In the genomic region with DNA sequence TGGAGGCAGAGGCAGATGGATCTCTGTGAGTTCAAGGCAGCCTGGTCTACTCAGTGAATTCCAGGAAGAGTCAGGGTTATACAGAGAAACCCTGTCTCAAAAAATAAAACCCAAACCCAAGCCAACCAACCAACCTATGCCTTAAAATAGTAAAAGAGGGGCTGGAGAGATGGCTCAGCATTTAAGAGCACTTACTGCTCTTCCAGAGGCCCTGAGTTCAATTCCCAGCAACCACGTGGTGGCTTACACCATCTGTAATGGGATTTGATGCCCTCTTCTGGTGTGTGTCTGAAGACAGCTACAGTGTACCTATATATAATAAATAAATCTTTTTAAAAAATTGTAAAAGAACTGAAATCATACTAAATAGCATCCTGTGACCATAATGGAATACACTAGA, we compare ENCODE assay signal across 8 mouse cellular contexts. TPM values are rescaled to one million over a fixed set of nuclear protein-coding genes. Genes with fewer than 3 reads are reported as not detected.
DNase-seq lines count a peak whose midpoint lies in the region; ATAC-seq and TF ChIP-seq lines count a peak whose summit lies in the region.
"Not testable (repeated sequence)": the region's sequence is repeated elsewhere in the genome, so short reads cannot be mapped to it uniquely, and the experiment has no call there.

No protein-coding gene starts in this region.

- not testable (repeated sequence) for H3K27ac ChIP-seq in liver, embryonic 13.5 days; thymus, adult 2 months (ENCODE audit: control insufficient read depth, insufficient read depth, low read length)

- H3K4me3 ChIP-seq in liver, embryonic 13.5 days (replicated peaks); thymus, adult 2 months (ENCODE audit: control insufficient read depth, insufficient read depth, low read length): not testable (repeated sequence)

- not testable (repeated sequence) for H3K27me3 ChIP-seq in liver, embryonic 13.5 days; thymus, adult 2 months (ENCODE audit: control insufficient read depth, insufficient read depth, low read length)

- ATAC-seq in liver, embryonic 13.5 days (ENCODE audit: low read depth) = not testable (repeated sequence)

- not testable (repeated sequence) for H3K9ac ChIP-seq in liver, embryonic 13.5 days

- not testable (repeated sequence) for H3K4me2 ChIP-seq in liver, embryonic 13.5 days

- not testable (repeated sequence) for H3K4me1 ChIP-seq in liver, embryonic 13.5 days (replicated peaks); thymus, adult 2 months (replicated peaks; ENCODE audit: control insufficient read depth, insufficient read depth, low read length)

- not testable (repeated sequence) for H3K9me3 ChIP-seq in liver, embryonic 13.5 days (replicated peaks)

- intact Hi-C loops in gastrocnemius, postnatal 14 days (cut with DNase I; ENCODE audit: low total_unique reads) = loop anchor here (2.0 kb wide), 1 partner anchor 23 kb away; no protein-coding TSS in a partner anchor
- intact Hi-C loops in heart, postnatal 36 days (cut with DNase I) = not testable (repeated sequence)

- H3K36me3 ChIP-seq in liver, embryonic 13.5 days; thymus, adult 2 months (ENCODE audit: control insufficient read depth, insufficient read depth, low read length): not testable (repeated sequence)

- not testable (repeated sequence) for TF ChIP-seq POLR2A in thymus, adult 2 months (IDR thresholded peaks at IDR 0.05; ENCODE audit: control insufficient read depth, extremely low read depth, insufficient read depth, low read length, poor library complexity)

- WGBS in liver, embryonic 13.5 days (ENCODE audit: insufficient replicate concordance) = 46% methylated on average over 1 of the region's 1 CpGs
- 71% methylated on average over 1 of the region's 1 CpGs for WGBS in thymus, adult 2 months

- TF ChIP-seq CTCF in thymus, adult 2 months (IDR thresholded peaks at IDR 0.05; ENCODE audit: borderline replicate concordance, control insufficient read depth, extremely low read depth, insufficient read depth, low read length, poor library complexity) = not testable (repeated sequence)

- DNase-seq in adrenal gland, postnatal 4 days (ENCODE audit: low spot score in 2 of 2) = peak; percentile 77 to 78
- peak; percentile 30 for DNase-seq in gastrocnemius, postnatal 14 days
- peak; percentile 47 to 61 for DNase-seq in heart, postnatal 36 days
- peak; percentile 54 to 61 for DNase-seq in layer of hippocampus, adult 18-20 months (ENCODE audit: low spot score in 2 of 2)
- peak; percentile 25 for DNase-seq in liver, embryonic 13.5 days
- DNase-seq in right cerebral cortex, adult 18-20 months = peak; percentile 33
- DNase-seq in thymus, adult 2 months = peak; percentile 46
- peak; percentile 74 to 94 for DNase-seq in urinary bladder, postnatal 4 days (ENCODE audit: low spot score in 2 of 2)

RNA-seq across cellular contexts. Expression of gene Sfi1, which starts 21.3 kb away (rescaled TPM):
- 100 to 1,000 TPM in 1 of 2 experiments, 10 to 100 TPM in 1; 95.0 to 117 TPM for total RNA-seq in adrenal gland, postnatal 4 days (2021)
- total RNA-seq in gastrocnemius, postnatal 14 days (2021) = 10 to 100 TPM in 1 of 2 experiments, 1 to 10 TPM in 1; 9.6 to 10.9 TPM
- total RNA-seq in heart, postnatal 36 days (2021) = 10 to 100 TPM; 17.6 to 17.8 TPM
- total RNA-seq in layer of hippocampus, adult 18-20 months (2021) = 10 to 100 TPM; 53.9 to 67.2 TPM
- polyA plus RNA-seq in liver, embryonic 13.5 days (2015; fragmentation: Nextera tagmentation; extraction: Ambion mirVana) = 3.4 and 4.3 TPM in 2 replicates
- polyA plus RNA-seq in thymus, adult 2 months (2012; rRNA removed) = 36.8 and 49.4 TPM in 2 replicates

RNA-seq across cellular contexts. Expression of gene Eif4enif1, which starts 30.3 kb away (rescaled TPM):
- 10 to 100 TPM; 83.8 to 86.9 TPM for total RNA-seq in adrenal gland, postnatal 4 days (2021)
- 10 to 100 TPM; 23.6 to 26.2 TPM for total RNA-seq in gastrocnemius, postnatal 14 days (2021)
- 10 to 100 TPM; 37.9 to 41.4 TPM for total RNA-seq in heart, postnatal 36 days (2021)
- total RNA-seq in layer of hippocampus, adult 18-20 months (2021) = 10 to 100 TPM; 61.8 to 75.5 TPM
- polyA plus RNA-seq in liver, embryonic 13.5 days (2015; fragmentation: Nextera tagmentation; extraction: Ambion mirVana) = 22.0 and 22.3 TPM in 2 replicates
- 87.8 and 88.8 TPM in 2 replicates for polyA plus RNA-seq in thymus, adult 2 months (2012; rRNA removed)

Comparison
In these comparisons a context has a peak if more than half of its experiments do, and no peak if none do; other contexts are left out.
1. DNase-seq: peak in every context shown above with its lines; median percentile 84 in urinary bladder, postnatal 4 days; 78 in adrenal gland, postnatal 4 days; 58 in layer of hippocampus, adult 18-20 months; 54 in heart, postnatal 36 days; 46 in thymus, adult 2 months; 33 in right cerebral cortex, adult 18-20 months; 30 in gastrocnemius, postnatal 14 days; 25 in liver, embryonic 13.5 days.